Mouse (Mus musculus) cerebellum, postnatal 25 days (tissue): ENCODE measurements around the gene Coasy.
A peak's percentile ranks its signal among the peaks of the same experiment; 100 is the strongest.

Source experiments
- DNase-seq, 2 experiments: peaks; one replicate each; pipeline ENCODE4 v3.0.0; 2021; ENCODE audit warnings: mixed read lengths in 2 of 2

Coasy gene

DNA sequence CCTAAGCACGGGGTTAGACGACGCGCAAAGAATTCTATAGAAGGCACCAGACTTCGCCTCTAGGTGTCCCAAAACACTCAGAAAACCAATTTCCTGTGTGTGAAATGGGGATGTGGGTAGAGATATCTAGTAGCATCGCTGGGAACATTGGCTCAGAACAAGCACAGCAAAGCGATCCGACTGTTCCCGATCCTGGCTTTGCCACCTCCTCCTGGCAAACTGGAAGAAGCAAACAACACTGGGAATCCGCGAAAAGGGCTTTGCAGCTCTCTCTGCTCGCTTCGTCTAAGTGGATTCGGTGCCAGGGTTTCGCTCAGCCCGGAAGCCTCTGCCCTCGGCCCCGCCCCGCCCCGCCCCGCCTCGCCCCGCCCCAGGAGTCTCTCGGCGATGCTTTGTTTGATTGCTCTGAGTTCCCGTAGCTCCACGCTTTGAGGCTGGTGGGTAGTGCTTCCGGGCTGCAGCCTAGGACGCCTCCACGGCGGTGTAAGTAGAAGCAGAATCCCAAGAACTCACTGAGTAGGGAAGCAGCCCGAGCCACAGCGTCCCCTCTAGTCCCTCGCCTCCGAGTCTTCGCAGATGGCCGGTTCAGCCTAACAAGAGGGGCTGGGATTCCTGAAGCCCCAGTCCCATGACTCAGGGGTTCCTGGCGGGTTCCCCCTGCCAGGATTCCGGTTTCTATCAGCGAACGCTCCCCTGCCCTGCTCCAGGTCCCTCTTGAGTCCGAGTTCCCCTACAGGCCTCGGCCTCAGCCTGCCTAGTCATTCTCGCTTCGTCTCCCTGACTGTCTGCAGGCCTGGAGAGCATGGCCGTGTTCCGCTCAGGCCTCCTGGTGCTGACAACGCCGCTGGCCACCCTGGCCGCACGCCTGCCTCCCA lies at the start of gene Coasy:
Coasy (plus strand) TSS at position 358 of the 875 bp plus-strand sequence.
- peak; percentile 90 to 93 for DNase-seq

DNA sequence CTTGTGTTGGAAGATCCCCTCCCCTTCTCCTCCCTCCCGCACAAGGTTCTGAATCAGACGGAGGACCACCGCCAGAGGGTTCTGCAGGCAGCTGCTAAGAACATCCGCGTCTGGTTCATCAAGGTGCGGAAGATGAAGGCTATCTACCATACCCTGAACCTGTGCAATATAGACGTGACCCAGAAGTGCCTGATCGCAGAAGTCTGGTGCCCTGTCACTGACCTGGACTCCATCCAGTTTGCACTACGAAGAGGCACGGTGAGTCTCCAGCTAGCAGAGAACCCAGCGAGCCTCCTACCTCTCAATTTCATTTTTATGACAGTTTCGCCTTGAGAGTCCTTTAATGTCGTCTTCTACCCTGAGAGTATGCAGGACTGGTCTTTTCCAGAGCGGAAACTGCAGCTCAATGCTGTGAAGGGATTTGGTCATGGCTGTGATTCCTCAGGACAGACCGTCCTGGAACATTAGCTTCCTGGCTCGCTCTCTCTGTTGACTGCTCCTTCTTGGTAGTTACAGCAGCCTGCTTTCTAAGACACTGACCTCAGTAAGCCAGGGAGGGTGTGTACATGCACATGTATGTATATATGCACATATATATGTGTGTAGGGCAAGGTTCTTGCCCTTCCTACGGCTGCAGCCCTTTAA lies 48.4 kb upstream of the Coasy start:
- DNase-seq, result no peak

DNA sequence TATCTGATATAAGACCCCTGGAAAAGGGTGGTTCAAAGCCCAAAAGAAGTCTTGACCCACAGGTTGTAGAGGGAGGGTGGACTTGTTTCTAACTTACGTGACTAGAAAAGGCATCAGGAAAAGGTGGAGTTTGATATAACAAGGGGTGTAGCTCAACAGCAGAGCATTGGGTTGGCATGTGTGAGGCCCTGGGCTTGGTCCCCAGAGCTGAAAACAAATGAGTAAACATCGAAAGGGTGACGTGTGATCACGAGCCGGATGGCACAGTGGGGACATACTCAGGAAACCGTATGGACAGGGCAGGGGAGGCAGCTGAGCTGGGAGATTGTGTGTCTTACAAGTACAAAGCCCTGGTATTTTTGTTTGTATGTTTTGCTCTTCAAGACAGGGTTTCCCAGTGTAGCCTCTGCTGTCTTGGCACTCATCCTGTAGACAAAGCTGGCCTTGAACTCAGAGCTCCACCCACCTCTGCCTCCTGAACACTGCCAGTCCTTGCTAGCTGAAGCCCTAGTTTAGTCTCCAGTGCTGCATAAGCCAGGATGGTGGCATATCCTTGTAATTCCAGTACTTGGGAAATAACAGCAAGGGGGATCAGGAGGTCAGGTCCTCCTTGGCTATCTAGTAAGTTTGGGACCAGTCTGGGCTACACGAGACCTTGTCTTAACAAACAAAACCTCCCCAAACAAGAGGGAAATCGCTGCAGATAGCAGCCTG lies 47.6 kb upstream of the Coasy start:
- no peak for DNase-seq

- no peak for DNase-seq
These were observed 47.1 kb upstream of the Coasy start for GRCm38 (mm10) chr11:101035328-101035695.

- DNase-seq, result no peak
These were observed 44.6 kb upstream of the Coasy start for GRCm38 (mm10) chr11:101037795-101038194.

DNA sequence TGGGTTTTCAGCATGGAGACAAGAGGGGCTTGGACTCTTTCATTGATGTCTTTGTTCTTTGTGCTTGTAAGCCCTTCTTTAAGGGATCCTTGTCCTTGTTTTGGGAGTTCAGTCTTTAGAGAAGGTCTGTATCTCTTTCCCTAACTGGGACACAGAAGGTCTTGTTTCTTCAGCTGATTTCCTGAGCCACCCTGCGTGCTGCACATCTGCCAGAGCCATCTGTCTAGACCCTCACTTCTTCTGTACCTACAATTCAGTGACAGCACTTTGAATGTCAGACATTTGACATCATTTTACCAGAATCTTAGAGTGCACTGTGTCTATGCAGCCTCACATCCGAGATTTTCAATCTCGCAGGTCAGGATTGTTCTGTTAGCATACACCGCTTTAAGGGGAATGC lies 36.5 kb upstream of the Coasy start:
- DNase-seq, result no peak

DNA sequence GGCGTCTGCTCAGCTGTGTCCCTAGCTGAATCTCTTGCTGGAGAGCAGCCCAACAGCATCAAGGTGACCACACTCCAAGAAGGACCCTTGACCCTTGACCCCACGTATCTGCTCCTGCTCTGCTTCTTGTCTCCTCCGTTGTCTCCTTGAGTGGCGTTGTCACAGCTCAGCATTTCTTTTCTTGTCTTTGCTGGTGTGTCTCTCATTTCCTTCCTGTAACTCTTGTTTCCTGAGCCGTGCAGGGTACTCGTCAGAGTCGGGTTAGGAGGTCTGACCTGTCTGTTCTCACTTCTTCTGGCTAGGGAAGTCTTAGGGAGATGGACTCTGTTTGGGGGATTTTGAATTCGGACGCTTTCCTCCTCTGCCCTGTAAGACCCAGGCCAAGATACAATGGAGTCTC lies 35.9 kb upstream of the Coasy start:
- DNase-seq, result no peak

GRCm38 (mm10) chr11:101047502-101047901 lies 34.9 kb upstream of the Coasy start:
- DNase-seq, result no peak

DNA sequence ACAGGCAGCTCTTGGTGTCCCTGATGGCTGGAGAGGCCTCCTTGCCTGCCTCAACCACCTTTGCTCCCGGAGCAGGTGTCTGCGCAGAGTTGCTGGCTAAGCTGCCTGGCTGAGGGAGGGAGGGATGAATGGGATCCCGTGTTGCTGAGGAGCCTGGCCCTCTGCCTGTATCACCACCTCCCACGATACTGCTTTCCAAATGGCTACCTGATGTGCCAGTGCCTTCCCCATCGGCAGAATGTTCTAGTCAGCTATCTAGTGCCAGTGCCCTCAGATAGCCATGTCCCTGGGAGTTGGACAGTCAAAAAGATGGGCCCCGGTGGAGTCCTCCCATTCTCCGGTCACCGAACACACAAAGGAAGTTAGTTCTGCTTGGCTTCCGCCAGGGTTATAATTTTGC lies 32.0 kb upstream of the Coasy start:
- peak; percentile 76 to 79 for DNase-seq

DNA sequence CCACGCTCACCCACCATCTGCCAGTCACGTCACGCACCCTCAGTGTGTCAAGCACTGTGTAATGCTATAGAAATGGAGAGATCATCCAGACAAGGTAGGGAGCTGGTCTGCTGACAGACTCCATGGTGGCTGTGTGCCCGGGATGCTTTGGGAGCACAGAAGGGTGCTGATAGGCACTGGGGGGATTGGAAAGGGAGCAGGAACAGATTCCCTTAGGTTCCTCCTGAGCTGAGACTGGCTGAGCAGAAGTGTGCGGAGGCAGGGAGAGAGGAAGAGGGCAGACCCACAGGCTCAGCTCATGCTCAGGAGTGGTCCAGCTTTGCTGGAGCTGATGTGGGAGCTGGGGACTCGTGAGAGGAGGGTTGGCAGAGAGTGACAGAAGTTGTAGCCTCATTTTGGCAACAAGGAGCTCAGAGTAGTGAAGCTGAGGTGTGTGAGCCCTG lies 31.3 kb upstream of the Coasy start:
- DNase-seq, result peak; percentile 56 to 69

- peak in 1 of 2 experiments; percentile 63 for DNase-seq
These were observed 30.7 kb upstream of the Coasy start for GRCm38 (mm10) chr11:101051617-101052016.

DNA sequence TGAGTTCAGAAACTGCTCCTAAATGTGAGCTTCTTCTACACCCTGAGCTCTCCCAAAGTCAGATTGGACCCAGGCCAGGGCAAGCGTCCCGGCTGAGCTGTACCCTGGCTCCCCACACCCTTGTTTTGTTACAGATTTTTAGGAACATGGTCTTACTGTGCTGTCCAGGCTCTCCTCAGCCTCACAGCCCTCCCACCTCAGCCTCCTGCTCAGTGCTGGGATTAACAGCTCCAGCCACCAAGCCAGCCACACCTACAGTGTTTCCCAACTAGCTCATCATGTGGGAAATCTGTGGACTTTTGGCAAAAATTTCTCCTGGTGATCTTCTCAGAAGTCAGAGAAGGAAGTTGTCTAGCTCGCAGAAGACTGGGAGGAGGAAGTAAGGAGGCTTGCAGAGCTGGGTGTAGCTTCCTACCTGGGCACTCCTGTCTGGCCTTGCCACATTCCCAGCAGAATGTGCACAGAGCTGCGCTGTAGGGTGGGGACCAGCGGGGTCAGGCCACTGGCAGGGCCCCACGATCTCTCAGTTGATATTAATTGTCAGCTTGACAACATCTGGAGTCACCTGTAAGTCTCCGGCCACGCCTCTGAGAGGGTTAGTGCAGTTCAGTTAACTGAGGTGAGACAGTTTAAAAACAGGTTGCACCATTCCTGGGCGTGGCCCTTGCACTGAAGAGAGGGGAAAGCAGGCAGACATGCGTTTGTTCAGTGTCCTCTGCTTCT lies 29.5 kb upstream of the Coasy start:
- no peak for DNase-seq

DNA sequence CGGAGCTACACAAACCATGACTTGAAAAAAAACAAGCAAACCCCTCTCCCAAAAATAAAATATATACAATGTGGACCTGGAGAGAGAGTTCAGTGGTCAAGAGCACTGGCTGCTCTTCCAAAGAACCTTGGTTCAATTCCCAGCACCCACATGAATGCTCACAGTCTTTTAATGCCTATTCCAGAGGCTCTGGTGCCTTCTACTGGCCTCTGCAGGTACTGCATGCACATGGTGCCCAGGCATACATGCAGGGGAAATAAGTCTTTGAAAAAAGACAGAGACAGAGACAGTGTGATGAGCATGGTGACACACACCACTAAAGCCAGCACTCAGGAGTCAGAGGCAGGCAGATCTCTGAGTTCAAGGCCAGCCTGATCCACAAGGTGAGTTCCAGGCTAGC lies 28.4 kb upstream of the Coasy start:
- no peak for DNase-seq

DNA sequence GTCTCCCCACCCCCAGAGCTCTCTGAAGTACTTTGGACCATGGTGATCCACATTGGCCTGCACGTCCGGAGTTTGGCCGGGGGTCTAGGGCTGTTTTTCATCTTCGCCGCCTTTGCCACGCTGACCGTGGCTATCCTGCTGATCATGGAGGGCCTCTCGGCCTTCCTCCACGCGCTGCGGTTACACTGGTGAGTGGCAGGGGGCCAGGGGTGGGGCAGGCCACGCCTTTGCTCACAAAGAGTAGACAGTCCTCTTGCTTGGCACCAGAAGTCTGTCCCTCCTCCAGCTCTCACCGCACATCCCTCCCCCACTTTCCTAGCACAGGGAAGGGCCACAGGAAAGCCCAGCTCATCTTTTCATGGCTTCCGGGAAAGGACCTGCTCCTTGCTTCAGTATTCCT lies 26.9 kb upstream of the Coasy start:
- peak in 1 of 2 experiments; percentile 48 for DNase-seq

DNA sequence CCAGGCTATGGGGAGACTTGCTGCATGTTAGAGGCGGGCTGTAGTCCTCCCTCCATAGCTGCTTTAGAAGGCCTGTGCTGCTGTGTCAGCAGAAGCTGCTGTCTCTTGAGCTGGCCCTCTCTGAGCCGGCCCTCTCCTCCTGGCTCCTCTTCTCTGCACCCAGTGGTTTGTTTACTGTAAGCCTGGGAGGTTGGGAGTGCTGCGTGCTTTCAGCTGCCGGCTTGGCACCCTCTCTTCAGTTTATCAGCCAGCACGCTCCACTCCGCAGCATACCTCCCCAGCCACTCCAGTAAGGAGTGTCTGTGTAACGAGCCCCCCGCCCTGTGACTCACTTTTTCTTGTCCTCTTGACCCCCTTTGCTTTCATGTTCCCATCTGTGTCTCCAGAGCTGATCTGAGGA lies 25.5 kb upstream of the Coasy start:
- DNase-seq, result no peak

GRCm38 (mm10) chr11:101057860-101058259 lies 24.5 kb upstream of the Coasy start:
- peak; percentile 90 to 95 for DNase-seq

DNA sequence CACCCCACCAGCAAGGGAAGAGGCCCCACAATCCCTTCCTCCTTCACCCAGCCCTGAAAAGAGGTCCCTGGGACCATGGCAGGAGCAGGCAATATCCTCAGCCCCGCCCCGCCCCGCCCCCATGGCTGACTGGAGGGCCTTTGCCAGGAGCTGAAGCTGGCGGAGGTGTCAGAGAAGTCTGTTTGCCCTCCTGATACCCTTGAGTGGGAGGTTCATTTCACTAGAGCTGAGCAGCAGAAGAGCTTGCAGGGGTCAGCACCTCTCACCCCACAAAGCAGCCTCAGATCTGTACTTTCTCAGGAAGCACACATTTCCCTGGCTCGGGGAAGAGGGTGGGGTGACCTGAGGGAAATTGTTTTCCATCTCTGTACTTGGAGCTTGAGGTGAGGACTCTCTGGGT lies 23.6 kb upstream of the Coasy start:
- no peak for DNase-seq

GRCm38 (mm10) chr11:101059473-101059872 lies 22.9 kb upstream of the Coasy start:
- DNase-seq, result no peak

GRCm38 (mm10) chr11:101060126-101060525 lies 22.2 kb upstream of the Coasy start:
- peak; percentile 74 to 83 for DNase-seq

DNA sequence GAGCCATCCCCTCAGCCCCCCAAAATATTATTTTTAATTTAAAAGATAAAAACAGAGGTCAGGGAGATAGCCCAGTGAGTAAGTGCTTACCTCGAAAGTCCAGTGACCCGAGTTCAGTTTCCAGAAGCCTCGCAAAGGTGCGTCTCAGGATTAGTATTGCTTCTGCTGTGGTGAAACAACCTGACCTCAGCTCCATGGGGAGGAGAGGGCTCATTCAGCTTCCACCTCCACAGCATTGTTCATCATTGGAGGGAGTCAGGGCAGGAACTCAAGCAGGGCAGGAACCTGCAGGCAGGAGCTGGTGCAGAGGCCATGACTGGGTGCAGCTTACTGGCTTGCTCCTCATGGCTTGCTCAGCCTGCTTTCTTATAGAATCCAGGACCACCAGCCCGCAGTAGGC lies 21.3 kb upstream of the Coasy start:
- no peak for DNase-seq

GRCm38 (mm10) chr11:101062165-101062884 lies 20.0 kb upstream of the Coasy start:
- DNase-seq, result peak in 1 of 2 experiments; percentile 40
